Comparison of ENCODE assay signal across 21 mouse cellular contexts in the genomic region with DNA sequence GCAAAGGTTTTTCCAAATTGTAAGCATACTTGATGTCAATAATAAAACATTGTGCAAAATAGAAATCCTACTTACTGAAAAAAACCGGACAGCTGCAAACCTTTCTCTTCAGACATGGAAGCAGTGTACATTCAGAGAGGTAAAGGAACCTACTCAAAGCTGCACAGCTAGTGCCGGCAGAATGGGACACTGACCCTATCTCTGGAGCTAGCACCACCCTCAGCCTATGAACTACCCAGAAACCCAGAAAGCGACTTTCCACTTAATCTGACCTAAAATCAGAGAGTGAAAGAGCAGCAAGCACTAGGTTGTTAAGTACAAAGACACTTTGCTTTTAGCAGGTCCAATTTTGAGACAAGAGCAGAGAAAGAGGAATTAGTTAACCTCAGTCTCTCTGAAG. TPM values are rescaled to one million over a fixed set of nuclear protein-coding genes. Genes with fewer than 3 reads are reported as not detected.
DNase-seq lines count a peak whose midpoint lies in the region; ATAC-seq lines count a peak whose summit lies in the region.
"Had no signal": no experiment of that assay in that cellular context is flagged by ENCODE, and none has a peak within 500 bp of the region (broad histone marks: within the 10 kb centered on the region; RNA-seq: fewer than 3 reads in every experiment).

No protein-coding gene starts in this region.

- H3K36me3 ChIP-seq in heart, embryonic 10.5 days: peaks cover 60% of the 10 kb centered on the region
- peaks cover 52% of the 10 kb centered on the region for H3K36me3 ChIP-seq in liver, embryonic 15.5 days (replicated peaks)
- peaks cover 16% of the 10 kb centered on the region for H3K36me3 ChIP-seq in liver, embryonic 11.5 days (ENCODE audit: control insufficient read depth, insufficient read depth, low read length)

- no peak overlapping the region for H3K4me2 ChIP-seq in liver, embryonic 15.5 days
- H3K4me2 ChIP-seq in liver, embryonic 11.5 days: no peak overlapping the region
- H3K4me2 ChIP-seq: embryonic facial prominence, embryonic 13.5 days; embryonic facial prominence, embryonic 15.5 days; forebrain, embryonic 12.5 days had no signal

- intact Hi-C loops in heart, postnatal 36 days (cut with DNase I): no loop called here

- no peak overlapping the region for H3K27ac ChIP-seq in heart, embryonic 10.5 days
- 0 out of 2 replicates have a peak overlapping the region, but pooled peaks have one; percentile 25 for H3K27ac ChIP-seq in liver, embryonic 15.5 days (replicated peaks)
- H3K27ac ChIP-seq in liver, embryonic 11.5 days (ENCODE audit: low read depth, low read length): no peak overlapping the region
- H3K27ac ChIP-seq: embryonic facial prominence, embryonic 13.5 days; embryonic facial prominence, embryonic 15.5 days; forebrain, embryonic 12.5 days had no signal

- peak; percentile 56 for DNase-seq in heart, embryonic 10.5 days (ENCODE audit: low spot score)
- DNase-seq in heart, postnatal 36 days: no peak
- DNase-seq in liver, embryonic 11.5 days (ENCODE audit: low spot score): no peak
- DNase-seq: adrenal gland, adult 2 months; adrenal gland, postnatal 10 days; adrenal gland, postnatal 25 days; cerebellum, adult 11 months; cerebellum, adult 18-20 months; cerebellum, adult 8-10 months; cerebellum, adult 9-11 months; cerebellum, postnatal 14 days; cerebellum, postnatal 36 days; embryo, embryonic 11 days had no signal

- H3K27me3 ChIP-seq in heart, embryonic 10.5 days (ENCODE audit: insufficient read depth, poor library complexity, severe bottlenecking): no peaks in the 10 kb centered on the region
- H3K27me3 ChIP-seq in liver, embryonic 15.5 days: no peaks in the 10 kb centered on the region
- H3K27me3 ChIP-seq in liver, embryonic 11.5 days (replicated peaks; ENCODE audit: control insufficient read depth, insufficient read depth, low read length): no peaks in the 10 kb centered on the region
- H3K27me3 ChIP-seq: embryonic facial prominence, embryonic 13.5 days; embryonic facial prominence, embryonic 15.5 days; forebrain, embryonic 12.5 days had no signal

- no peak for ATAC-seq in liver, embryonic 15.5 days (ENCODE audit: insufficient read depth)
- ATAC-seq in liver, embryonic 11.5 days (replicated peaks; ENCODE audit: low FRiP score): no peak
- ATAC-seq: forebrain, embryonic 14.5 days; forebrain, embryonic 16.5 days had no signal

- H3K9ac ChIP-seq in liver, embryonic 15.5 days: no peak overlapping the region
- no peak overlapping the region for H3K9ac ChIP-seq in liver, embryonic 11.5 days (ENCODE audit: low read depth, low read length)
- H3K9ac ChIP-seq: embryonic facial prominence, embryonic 13.5 days; embryonic facial prominence, embryonic 15.5 days; forebrain, embryonic 12.5 days had no signal

- H3K9me3 ChIP-seq in heart, embryonic 10.5 days: no peaks in the 10 kb centered on the region
- no peaks in the 10 kb centered on the region for H3K9me3 ChIP-seq in liver, embryonic 15.5 days (replicated peaks)
- no peaks in the 10 kb centered on the region for H3K9me3 ChIP-seq in liver, embryonic 11.5 days (ENCODE audit: control insufficient read depth, low read length)
- H3K9me3 ChIP-seq: embryonic facial prominence, embryonic 13.5 days; embryonic facial prominence, embryonic 15.5 days; forebrain, embryonic 10.5 days; forebrain, embryonic 12.5 days had no signal

- no peak overlapping the region for H3K4me3 ChIP-seq in heart, embryonic 10.5 days
- H3K4me3 ChIP-seq in liver, embryonic 15.5 days (replicated peaks): no peak overlapping the region
- no peak overlapping the region for H3K4me3 ChIP-seq in liver, embryonic 11.5 days (ENCODE audit: low read depth, low read length)
- H3K4me3 ChIP-seq: embryonic facial prominence, embryonic 13.5 days; embryonic facial prominence, embryonic 15.5 days; erythroblast, embryonic 14.5 days; forebrain, embryonic 10.5 days; forebrain, embryonic 12.5 days had no signal

- H3K4me1 ChIP-seq in heart, embryonic 10.5 days: no peaks in the 10 kb centered on the region
- 0 out of 2 replicates have a peak, but pooled peaks cover 8% of the 10 kb centered on the region for H3K4me1 ChIP-seq in liver, embryonic 15.5 days (replicated peaks)
- H3K4me1 ChIP-seq in liver, embryonic 11.5 days (replicated peaks; ENCODE audit: control insufficient read depth, insufficient read depth, low read length): no peaks in the 10 kb centered on the region
- H3K4me1 ChIP-seq: embryonic facial prominence, embryonic 15.5 days had no signal

- 87% methylated on average over 3 of the region's 3 CpGs for WGBS in heart, embryonic 10.5 days
- WGBS in liver, embryonic 15.5 days (ENCODE audit: insufficient replicate concordance): 63% methylated on average over 3 of the region's 3 CpGs
- WGBS in liver, embryonic 11.5 days: 81% methylated on average over 3 of the region's 3 CpGs

RNA-seq across cellular contexts. Expression of gene Psmb7, which starts 20.5 kb away (rescaled TPM):
- 262 and 309 TPM in 2 replicates for polyA plus RNA-seq in heart, embryonic 10.5 days (2016; fragmentation: Nextera tagmentation; extraction: Ambion mirVana)
- 100 to 1,000 TPM; 262 to 263 TPM for total RNA-seq in heart, postnatal 36 days (2021)
- polyA plus RNA-seq in liver, embryonic 15.5 days (2015; fragmentation: Nextera tagmentation; extraction: Ambion mirVana): 148 and 154 TPM in 2 replicates
- 271 and 282 TPM in 2 replicates for polyA plus RNA-seq in liver, embryonic 11.5 days (2014; fragmentation: Nextera tagmentation; extraction: Ambion mirVana)
